Mouse (Mus musculus) natural killer cell, adult 2 months (primary cell): ENCODE results near the gene Ifit3.
A peak's percentile ranks its signal among the peaks of the same experiment; 100 is the strongest.
"Not testable (repeated sequence)": the region's sequence is repeated elsewhere in the genome, so short reads cannot be mapped to it uniquely, and the experiment has no call there.

Experiments used
- DNase-seq, 2 experiments: peaks; one replicate each; pipeline ENCODE4 v3.0.0; 2022; ENCODE audit warnings: low spot score in 2 of 2

The Ifit3 gene

DNA sequence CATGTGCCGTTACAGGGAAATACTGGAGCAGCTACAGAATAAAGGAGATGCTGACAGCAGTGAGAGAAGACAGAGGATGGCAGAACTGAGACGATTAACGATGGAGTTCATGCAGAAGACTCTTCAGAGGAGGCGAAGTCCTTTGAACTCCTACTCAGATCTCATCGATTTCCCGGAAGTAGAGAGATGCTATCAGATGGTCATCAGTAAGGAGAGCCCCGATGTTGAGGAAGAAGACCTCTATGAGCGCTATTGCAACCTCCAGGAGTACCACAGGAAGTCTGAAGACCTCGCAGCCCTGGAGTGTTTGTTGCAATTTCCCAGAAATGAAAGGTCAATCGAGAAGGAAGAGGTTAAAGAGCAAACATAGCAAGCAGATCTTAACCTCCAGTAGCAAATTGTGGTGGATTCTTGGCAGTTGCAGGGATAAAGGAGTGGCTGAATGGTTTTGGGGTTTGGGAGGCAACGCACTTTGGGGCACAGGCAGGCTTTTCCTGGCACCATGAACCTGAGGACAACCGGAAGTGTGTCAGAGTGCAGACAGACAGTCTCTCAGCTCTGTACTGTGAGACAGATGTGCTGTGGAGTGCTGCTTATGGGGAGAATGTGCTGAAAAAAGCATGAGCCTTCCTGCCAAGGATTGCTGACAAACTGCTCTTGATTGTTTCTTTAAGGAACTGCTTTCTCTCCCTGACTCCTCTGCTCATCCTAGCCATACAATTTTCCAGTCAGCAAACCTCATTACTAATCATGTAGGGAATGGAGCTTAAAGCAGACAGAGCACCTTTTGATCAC lies 4.8 kb downstream of the Ifit3 start:
- DNase-seq: not testable (repeated sequence)

DNA sequence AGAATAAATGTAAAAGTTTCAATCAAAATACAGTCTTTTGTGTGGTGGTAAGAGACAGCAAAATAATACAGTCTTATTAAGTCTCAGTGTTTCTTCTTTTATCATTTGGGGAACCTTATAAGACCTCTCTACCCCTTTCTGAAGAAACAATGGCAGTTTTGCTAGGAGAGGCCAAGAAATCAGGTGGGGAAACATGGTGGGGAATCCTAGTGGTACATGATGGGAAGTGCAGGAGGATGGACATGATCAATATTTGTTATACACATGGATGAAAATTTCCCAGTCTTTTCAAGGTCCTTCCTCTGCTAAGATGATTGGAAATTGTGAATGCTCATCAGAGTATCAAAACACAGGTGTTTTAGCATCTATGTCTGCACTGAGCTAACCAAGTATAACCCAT lies 5.6 kb downstream of the Ifit3 start:
- no peak for DNase-seq

DNA sequence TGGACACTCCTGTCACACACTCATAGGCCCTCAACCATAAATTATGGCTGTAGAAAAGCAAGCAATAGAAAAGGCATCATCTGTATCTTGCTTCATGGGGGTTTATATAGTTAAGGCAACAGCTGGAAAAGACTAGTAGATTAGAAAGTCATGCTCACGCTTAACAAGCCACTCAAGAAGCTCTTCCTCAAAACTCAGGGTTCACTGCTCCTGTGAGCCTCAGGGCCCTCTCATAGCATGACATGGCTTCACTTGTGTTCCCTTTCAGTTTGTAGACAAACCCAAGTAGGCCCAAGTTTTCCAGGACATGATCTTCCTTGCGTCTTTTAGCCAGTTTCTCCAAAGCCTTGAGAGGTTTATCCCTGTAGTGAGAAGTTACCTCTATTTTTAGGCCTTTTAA lies 10.1 kb downstream of the Ifit3 start:
- DNase-seq: no peak

DNA sequence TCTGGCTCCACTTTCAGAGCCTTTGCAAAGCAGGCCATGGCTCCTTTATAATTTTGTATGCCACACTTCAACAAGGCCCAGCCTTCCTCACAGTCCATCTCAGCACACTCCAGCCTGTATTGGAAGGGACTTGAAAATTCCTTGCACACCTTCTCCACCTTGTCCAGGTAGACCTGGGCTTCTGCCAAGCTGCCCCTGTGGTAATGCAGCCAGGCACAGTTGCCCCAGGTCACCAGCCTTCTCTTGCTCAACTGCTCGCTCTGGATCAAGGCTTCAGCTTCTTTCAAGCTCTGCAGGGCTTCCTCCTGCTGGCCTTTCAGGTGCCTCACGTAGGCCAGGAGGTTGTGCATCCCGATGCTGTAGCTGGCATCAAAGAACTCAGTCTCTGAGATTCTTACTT lies 11.2 kb downstream of the Ifit3 start:
- not testable (repeated sequence) for DNase-seq

DNA sequence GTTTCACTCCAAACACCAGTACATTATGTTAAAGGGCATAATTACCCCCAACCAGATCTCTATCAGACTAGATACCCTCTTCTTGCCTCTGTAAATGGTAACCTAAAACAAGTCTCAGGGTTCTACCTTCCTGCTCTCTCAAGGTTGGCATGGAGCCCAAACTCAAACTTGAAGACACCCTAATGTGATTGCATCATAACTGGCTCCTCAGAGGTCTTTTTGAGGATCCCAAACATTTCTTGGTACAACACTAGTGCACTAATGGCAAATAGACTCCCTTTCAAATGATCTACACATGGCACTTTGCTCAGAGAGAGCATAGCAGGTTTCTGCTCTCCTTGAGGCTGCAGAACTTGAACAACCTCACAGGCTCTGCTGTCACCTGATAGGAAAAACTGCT lies 13.5 kb downstream of the Ifit3 start:
- DNase-seq: no peak

DNA sequence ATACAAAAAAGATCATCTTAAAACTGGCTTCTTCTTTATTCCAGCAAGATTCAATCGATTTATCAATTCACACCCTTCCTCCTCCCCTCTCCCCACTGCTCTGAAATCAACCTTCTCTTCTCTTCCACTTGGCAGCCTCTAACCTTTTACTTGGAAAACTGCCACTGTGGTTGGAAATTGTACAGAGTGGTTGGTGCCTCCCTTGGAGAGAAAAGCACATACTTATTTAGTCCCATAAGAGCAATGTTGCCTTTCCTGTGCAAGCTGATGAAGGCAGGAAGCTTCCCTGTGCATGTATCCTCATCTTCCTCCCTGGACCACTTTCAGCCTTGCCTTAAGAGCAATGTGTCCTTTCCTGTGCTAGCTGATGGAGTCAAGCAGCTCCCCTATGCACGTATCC lies 15.0 kb downstream of the Ifit3 start:
- DNase-seq: no peak

DNA sequence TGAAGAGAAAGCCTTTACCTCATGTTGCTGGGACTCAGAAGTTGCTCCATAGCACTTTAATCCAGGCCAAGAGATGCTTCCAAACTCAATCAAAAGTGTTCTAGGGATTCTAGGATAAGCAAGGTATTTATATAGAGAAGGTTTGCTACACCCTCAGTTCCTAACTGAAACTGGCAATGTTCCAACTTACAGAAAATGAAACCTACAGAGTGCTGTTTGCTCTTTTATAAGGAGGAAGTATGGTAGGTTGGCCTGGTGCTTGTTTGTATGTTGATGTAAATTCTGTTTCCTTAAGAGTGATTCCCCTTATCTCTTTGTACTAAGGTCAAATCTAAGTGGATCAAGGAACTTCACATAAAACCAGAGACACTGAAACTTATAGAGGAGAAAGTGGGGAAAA lies 15.9 kb downstream of the Ifit3 start:
- not testable (repeated sequence) for DNase-seq

DNA sequence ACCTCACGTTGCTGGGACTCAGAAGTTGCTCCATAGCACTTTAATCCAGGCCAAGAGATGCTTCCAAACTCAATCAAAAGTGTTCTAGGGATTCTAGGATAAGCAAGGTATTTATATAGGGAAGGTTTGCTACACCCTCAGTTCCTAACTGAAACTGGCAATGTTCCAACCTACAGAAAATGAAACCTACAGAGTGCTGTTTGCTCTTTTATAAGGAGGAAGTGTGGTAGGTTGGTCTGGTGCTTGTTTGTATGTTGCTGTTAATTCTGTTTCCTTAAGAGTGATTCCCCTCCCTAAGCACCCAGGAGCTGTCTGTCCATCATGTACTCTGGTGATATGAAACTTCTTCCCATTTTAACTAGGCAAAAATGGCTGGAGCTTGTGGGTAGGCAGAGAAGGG lies 18.6 kb downstream of the Ifit3 start, which contains the start of gene Ifit1bl1:
Ifit1bl1 (minus strand) TSS at position 69 of the 400 bp plus-strand sequence.
- peak; percentile 31 for DNase-seq

DNA sequence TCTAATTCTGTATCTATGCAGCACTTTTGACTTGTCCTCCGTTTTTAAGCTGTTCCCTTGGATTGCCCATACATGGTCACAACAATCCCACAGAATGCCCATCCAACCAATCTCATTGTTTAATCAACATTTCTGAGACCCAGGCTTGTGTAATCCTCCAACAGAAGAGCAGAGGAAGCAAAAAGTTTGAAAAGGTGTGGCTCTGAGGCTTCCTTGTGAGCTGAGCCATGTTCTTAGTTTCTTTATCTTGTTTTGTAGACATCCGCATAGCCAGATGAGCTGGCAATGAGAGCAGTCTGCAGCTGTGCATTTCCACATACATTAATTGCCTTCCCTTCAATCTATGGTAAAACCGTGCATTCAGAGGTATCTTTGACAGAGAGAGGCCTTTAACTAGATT lies 22.1 kb downstream of the Ifit3 start:
- no peak for DNase-seq

DNA sequence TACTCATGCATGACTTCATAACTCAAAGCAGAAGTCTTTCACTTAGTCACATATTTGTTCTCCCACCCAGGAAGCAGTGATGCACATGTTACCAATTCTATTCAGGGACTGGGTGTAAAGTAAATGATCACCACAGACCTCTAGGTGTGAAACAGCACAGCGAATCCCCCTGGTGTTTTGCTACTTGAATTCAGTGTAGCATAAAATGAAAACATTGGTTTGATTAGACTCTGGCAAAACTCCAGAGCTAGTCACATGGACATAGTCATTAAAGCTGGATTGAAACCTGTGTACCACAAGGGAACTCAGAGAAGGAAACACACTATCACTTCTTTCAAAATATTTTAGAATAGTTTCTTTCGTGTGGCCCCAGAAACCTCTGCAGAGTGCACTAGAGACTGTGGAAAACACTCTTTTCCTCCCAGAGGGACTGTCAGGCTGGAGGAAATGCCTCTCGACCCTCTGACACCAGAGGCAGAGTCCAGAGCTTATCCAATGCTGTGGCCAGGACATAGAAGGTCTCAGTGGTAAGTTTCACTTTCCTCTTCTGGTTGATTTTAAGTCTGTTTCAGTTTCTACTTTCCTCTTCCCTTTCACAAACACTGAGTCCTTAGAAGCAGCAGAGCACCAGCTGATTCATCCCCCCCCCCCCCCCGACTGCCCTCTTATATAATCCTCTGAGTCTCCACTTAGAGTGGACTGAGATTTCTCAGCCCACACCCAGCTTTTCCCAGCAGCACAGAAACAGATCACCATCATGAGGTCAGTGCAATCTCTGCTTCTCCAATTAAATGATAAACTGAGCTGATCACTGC lies 24.1 kb downstream of the Ifit3 start, which contains the start of gene Ifit3b:
Ifit3b (plus strand) TSS at position 734 of the 815 bp plus-strand sequence.
- DNase-seq: peak; percentile 33 to 61

DNA sequence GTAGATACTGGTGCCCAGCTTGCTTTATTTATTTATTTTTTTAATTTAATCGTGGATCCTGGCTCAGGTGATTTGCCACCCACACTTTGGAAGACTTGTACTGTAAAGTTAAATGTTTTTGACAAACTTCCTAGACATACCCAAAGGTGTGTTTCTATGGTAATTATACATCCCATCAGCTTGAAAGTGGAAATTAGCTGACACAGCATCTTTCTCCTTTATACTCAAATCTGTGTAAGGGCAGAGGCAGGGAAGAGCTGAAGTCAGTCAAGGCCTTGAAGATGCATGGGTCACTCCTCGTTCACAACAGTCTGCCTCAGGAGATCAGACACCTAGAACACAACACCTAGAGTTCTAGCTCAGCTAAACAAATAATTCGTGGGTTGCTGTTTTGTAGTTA lies 26.8 kb downstream of the Ifit3 start:
- not testable (repeated sequence) for DNase-seq

DNA sequence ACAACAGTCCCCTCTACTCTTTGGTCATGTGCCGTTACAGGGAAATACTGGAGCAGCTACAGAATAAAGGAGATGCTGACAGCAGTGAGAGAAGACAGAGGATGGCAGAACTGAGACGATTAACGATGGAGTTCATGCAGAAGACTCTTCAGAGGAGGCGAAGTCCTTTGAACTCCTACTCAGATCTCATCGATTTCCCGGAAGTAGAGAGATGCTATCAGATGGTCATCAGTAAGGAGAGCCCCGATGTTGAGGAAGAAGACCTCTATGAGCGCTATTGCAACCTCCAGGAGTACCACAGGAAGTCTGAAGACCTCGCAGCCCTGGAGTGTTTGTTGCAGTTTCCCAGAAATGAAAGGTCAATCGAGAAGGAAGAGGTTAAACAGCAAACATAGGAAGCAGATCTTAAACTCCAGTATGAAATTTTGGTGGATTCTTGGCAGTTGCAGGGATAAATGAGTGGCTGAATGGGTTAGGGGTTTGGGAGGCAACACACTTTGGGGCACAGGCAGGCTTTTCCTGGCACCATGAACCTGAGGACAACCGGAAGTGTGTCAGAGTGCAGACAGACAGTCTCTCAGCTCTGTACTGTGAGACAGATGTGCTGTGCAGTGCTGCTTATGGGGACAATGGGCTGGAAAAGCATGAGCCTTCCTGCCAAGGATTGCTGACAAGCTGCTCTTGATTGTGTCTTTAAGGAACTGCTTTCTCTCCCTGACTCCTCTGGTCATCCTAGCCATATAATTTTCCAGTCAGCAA lies 29.1 kb downstream of the Ifit3 start:
- not testable (repeated sequence) for DNase-seq

DNA sequence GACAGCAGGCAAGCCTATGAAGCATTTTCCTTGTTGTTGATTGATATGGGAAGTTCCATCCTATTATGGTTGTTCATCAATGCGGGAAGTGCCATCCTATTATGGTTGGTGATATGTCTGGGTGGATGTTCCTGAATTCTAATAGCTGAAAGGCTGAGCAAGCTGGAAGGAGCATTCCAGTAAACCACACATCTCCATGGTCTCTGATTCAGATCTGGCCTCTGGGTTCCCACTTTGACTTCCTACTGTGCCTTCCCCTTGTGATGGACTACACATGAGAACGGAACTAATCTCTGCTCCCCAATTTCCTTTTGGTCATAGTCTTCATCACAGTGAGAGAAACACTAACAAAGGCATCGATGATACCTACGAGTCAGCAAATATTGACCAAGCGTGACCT lies 37.5 kb downstream of the Ifit3 start:
- no peak for DNase-seq

DNA sequence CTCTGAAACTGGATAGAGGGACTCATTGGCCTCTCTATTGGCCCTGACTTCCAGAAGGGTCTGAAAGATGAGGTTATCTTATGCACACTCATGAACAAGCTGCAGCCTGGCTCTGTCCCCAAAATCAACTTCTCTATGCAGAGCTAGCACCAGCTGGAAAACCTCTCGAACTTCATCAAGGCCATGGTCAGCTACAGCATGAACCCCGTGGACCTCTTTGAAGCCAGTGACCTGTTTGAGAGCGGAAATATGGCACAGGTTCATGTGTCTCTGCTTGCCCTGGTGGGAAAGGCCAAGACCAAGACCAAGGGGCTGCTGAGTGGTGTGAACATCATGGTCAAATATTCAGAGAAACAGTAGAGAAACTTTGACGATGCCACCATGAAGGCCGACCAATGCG lies 40.5 kb downstream of the Ifit3 start:
- DNase-seq: no peak

DNA sequence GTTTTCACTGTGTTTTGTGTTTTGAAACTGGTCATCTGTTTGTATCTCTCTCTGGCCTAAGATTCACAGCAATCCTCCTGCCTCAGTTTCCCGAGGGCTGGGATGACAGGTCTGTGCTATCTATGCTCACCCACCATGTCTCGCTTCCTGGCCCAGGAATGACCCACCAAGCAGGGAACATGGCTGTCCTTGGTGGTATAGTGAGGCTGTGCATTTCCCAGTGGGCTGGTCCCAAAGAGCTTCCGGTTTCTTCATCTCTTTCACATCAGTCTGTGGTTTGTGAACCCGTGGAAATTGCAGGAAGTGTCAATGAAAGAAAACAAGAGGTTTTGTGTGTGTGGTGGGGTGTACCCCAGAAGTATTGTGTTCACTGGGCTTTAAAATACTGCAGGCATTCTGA lies 41.3 kb downstream of the Ifit3 start:
- no peak for DNase-seq

DNA sequence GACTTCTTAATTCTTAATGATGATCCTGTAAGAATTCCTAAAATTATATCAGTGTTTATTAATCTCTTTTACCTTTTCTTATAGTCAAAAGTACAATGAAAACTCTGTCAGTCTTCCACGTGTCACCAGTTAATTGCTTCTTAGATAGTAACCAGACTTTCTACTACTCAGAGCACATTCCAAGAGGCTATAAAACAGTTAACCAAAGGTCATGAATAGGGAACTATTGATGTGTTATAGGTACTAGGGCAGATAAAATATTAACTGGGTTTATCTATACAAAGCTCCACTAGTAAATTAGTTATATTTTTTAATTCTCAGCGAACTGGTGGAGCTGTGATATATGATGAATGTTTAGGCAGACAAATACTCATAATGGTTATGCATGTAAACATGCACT lies 44.2 kb downstream of the Ifit3 start:
- DNase-seq: no peak

DNA sequence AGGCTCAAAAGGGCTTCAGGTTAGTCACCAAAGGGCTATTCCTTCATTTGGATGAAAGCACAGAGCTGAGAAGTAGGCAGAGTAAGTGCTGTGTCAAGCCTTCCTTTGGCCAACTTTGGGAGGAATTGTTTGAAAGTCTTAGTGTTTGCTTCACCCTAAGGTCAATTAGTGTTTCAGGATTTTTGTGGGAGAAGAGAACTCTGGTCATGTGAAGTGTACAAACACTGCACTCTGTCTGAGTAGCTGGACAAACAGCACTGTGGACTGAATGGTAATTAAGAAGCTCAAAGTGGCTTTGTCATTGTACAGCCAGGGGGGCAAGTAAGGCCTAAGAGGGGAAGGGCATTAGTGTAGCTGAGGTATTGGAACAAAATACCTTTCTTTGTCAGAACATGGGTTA lies 48.2 kb downstream of the Ifit3 start:
- DNase-seq: no peak

DNA sequence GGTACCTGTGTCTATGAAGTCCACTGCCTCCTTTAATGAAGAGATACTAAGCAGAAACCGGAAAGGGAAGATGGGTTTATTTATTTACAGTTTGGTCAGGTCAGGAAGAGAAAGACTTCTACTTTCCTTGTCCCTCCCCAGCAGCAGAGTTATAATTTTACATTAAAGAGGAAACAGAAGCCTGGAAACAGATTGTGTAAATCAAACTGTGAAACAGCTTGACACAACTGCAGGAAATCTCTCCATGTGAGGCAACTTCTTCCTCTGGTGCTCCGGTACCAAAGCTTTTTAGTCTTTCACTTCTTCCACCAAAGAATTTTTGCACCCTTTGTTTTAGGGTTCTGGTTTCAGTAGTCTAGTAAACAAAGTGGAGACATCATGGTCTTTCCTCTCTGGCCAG lies 50.2 kb downstream of the Ifit3 start:
- no peak for DNase-seq

DNA sequence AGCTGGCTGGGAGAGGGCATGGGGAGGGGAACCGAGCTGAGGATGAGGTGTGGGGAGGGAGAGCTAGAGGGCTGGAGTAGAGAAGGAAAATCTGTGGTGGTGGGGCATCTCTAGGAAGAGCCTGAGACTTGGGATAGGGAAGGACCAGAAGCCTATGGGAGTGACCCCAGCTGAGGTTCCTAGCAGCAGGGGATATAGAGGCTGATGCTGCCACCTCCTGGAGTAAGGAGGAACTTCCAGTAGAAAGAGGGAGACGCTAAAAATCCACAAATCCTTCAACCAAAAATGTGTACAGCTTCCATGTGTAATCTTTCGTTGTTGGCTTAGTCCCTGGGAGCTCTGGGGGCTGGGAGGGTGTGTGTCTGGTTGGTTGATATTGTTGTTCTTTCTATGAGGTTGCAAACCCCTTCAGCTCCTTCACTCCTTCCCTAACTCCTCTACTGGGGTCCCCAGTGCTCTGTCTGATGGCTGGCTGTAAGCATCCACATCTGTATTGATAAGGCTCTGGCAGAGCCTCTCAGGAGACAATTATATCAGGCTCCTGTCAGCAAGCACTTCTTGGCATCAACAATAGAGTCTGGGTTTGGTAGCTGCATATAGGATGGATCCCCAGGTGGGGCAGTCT lies 53.7 kb downstream of the Ifit3 start:
- peak; percentile 34 to 59 for DNase-seq
